Mouse (Mus musculus): ENCODE data around the gene Brd4. TPM values are rescaled to one million over a fixed set of nuclear protein-coding genes. Genes with fewer than 3 reads are reported as not detected.

The Brd4 gene
- 100 to 1,000 TPM; 304 to 305 TPM for total RNA-seq (2023)

DNA sequence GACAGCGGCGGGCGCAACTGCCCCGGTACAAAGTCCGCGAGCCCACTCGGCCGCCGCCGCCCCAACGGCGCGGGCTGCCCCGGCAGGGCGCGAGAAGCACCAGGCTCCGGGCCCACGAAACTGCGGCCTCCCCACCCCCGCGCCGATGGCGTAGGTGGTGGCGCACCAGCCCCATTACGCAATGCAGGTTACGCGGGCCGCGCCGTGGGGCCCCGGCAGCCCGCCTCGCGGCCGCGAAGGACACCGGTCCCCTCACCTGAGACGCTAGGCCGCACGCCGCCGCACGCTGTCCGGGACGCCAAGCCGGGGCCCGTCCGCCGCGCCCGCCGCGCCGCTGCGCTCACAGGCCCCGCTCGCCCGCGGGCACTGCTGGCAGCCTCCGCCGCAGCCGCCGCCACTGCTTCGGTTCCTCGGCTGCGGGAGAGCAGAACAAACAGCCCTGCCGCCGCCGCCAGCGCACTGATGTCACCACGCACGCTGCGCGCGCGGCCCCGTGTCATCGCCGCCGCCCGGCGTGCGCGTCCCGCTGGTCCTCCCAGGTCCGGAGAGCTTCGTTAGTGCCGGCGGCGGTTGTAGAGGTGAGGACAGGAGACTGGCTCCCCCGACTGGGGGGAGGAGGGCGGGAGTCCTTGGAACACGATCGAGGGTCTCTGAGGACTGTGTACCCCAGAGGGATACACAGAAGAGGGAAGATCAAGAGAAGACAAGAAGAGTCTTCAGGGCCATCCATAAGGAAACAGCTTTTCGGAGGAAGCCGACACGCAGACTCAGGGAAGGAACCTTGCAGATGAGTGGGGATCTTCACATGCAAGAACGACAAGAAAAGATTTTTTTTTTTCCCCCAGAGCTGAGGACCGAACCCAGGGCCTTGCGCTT lies at the start of gene Brd4:
TSS of gene Brd4 (minus strand) at position 461 of the 876 bp plus-strand sequence.

DNA sequence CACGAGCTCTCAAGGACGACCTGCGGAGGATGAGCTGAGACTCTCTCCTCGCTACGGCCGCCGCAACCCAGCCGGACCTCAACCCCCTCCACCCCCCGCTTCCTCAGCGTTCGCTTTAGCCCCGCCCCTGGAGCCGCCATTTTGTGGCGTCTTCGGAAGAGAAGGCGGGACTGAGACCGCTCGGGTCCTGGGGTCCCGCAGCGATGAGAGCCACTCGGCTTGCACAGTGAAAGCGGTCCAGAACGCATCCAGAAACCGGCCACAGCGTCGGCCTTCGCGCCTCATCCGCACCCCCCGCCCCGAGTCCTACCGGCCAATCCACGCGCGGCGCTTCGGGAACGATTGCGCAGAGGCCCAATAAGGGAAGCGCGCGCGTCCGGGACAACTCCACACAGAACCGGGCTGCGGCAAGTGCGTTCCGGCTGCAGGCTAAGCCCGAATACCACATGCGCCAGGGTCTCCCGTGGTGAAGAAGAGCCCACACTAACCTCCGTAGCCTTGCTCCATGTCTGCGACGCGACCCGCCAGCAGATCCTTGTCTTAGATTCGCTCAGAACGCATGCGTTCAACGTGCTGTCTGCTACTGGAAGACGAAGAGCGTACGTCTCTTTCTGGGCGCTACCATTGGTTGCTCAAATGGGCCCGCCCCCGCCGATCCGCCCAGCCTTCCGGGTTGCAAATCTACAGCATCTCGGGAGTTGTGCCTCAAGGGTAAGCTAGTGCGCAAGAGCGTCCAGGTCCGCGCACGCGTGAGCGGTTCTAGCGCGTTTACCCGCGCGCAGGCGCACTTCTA lies 36.3 kb upstream of the Brd4 start, which contains the start of gene Akap8:
TSS of gene Akap8 (minus strand) at position 642 of the 793 bp plus-strand sequence.

DNA sequence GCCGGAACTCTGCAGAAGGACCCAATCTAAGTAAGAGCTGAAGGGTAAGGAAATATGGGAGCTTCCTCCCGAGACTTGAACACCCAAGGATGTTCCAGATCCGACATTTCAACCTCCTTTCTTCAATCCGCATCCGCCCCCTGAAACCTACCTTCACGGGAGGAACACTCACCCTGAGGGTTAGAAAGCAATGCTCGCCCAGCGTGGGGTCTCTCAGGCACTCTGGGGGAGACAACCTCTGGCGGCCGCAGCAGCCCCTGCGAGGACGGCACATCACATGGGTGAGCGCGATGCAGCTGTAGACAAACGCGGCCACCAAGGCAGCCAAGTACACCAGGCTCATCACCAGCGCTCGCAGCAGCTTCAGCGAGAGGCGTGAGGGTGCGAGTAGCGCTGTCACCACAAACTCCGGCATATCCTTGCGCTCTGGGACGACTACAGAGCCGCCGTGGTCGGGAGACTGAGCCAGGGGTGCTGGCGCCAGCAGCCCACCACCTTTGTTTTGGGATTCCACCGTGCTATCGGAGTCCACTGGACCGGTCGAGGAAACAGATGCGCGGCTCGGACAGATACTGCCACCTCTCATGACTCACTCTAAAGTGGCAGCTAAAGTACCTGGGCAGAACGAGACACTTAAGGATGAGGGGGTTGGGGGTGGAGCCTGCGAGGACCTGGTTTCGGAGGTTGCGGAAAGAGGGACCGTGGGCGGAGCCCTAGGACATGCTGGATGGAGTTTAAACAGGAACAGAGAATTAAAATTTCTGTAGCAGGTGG lies 95.5 kb downstream of the Brd4 start, which contains the start of gene Ephx3:
TSS of gene Ephx3 (minus strand) at position 687 of the 774 bp plus-strand sequence.

DNA sequence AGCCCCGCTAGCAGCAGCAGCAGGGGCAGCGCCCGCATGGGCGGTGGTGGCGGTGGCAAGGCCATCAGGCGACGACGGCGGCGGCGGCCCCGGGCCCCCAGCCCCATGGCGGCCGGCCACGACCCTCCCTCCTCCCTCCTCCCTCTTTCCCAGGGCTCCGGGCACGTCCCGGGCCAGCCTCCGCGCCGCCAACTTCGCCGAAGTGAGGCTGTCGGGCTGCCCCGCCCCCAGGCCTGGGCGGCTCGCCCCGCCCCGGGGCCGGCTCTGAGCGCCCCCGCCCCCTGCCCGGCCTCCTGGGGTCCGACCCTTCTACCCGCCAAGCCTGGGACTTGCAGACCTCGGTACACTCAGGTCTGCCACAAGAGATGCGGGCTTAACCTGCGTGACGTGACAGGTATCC lies 117.8 kb downstream of the Brd4 start, which contains the start of gene Notch3:
TSS of gene Notch3 (minus strand) at position 166 of the 400 bp plus-strand sequence.

Other genes starting within 250 kb of the Brd4 start
- gene Rrp1b, start 248.6 kb downstream of the Brd4 start, total RNA-seq (2023): 10 to 100 TPM; 55.4 to 78.2 TPM
- gene Hsf2bp, start 248.4 kb downstream of the Brd4 start, total RNA-seq (2023): under 1 TPM in 1 of 2 experiments, not detected in 1; 0.80 TPM
- gene Notch3, start 117.9 kb downstream of the Brd4 start, total RNA-seq (2023): under 1 TPM; 0.33 to 0.67 TPM
- gene Ephx3, start 95.2 kb downstream of the Brd4 start, total RNA-seq (2023): 1 to 10 TPM; 4.8 to 4.9 TPM
- gene Akap8, start 36.5 kb upstream of the Brd4 start, total RNA-seq (2023): 100 to 1,000 TPM; 306 to 315 TPM
- 100 to 1,000 TPM; 173 to 182 TPM for gene Akap8l, start 65.9 kb upstream of the Brd4 start, total RNA-seq (2023)
- 10 to 100 TPM; 38.3 to 38.6 TPM for gene Wiz, start 104.7 kb upstream of the Brd4 start, total RNA-seq (2023)
- 100 to 1,000 TPM; 646 to 647 TPM for gene Rasal3, start 118.9 kb upstream of the Brd4 start, total RNA-seq (2023)
- 100 to 1,000 TPM in 1 of 2 experiments, 10 to 100 TPM in 1; 98.6 to 109 TPM for gene Pglyrp2, start 139.4 kb upstream of the Brd4 start, total RNA-seq (2023)
- gene Cyp4f39, start 168.0 kb upstream of the Brd4 start, total RNA-seq (2023): not detected
- gene Cyp4f17, start 221.3 kb upstream of the Brd4 start, total RNA-seq (2023): 1 to 10 TPM; 1.1 to 1.7 TPM